8 mouse cellular contexts compared by ENCODE assay signal in the genomic region with DNA sequence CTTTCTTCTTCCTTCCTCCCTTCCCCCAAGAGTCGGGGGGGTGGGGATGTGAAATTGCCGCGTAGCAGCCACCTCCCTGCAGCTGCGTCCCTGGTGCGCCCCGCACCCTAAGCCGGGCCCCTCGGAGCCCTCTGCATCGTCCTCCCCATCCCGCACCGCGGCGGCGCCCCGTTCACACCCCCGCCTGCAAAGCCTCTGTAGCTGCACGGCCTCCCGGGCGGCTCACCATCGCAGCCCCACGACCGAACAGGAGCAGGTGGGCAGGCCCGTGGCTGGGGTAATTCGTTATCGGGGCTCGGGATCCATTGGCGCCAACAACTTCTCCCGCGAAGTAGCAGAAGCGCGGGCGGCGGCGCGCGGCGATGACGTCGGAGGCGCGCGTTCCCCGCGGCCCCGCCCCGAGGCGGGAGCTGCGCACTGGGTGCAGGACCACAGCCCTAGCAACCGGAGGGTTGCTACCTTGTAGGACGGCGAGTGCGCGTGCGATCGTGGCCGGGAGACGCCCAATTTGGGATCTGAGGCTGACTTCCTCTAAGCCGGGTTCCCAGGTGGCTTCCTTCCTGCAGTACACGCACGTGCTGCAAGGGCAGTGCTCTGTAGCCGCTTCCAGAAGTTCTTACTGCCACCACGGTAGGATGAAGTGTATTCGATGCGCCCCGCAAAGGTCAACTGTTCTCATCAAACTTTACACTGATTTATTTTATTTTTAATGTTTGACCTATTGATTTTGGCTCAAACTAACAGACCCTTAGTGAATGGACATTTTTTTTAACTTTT. TPM values are rescaled to one million over a fixed set of nuclear protein-coding genes. Genes with fewer than 3 reads are reported as not detected.
DNase-seq lines count a peak whose midpoint lies in the region; ATAC-seq and TF ChIP-seq lines count a peak whose summit lies in the region.

Rfc1 (minus strand) TSS at position 373 of the 777 bp plus-strand sequence.

- peak within 1 kb of the TSS; percentile 91 for H3K9ac ChIP-seq in CH12.LX (ENCODE audit: insufficient read depth, low read depth)
- H3K9ac ChIP-seq in forebrain, embryonic 11.5 days (ENCODE audit: low read length): peak within 1 kb of the TSS; percentile 93
- H3K9ac ChIP-seq in heart, embryonic 16.5 days (ENCODE audit: low read length): peak within 1 kb of the TSS; percentile 97
- H3K9ac ChIP-seq in liver, embryonic 15.5 days: peak within 1 kb of the TSS; percentile 73
- peak within 1 kb of the TSS; percentile 75 for H3K9ac ChIP-seq in neural tube, embryonic 12.5 days

- no peak for TF ChIP-seq EP300 in CH12.LX (IDR thresholded peaks at IDR 0.05; ENCODE audit: low read length)

- no peaks in the 10 kb centered on the region for H3K9me3 ChIP-seq in CH12.LX (replicated peaks; ENCODE audit: low read length)
- H3K9me3 ChIP-seq in forebrain, embryonic 11.5 days (ENCODE audit: control insufficient read depth, low read length): no peaks in the 10 kb centered on the region
- H3K9me3 ChIP-seq in heart, embryonic 16.5 days (replicated peaks; ENCODE audit: control insufficient read depth, low read length): no peaks in the 10 kb centered on the region
- H3K9me3 ChIP-seq in liver, embryonic 15.5 days (replicated peaks): no peaks in the 10 kb centered on the region
- H3K9me3 ChIP-seq in neural tube, embryonic 12.5 days: no peaks in the 10 kb centered on the region

- no peak for TF ChIP-seq CTCF in CH12.LX (conservative IDR thresholded peaks at IDR 0.05 in 1 of 2, IDR thresholded peaks at IDR 0.05 in 1 of 2; ENCODE audit: low read depth in 2 of 2, low read length in 2 of 2)

- in situ Hi-C loops in CH12.LX (cut with MboI; ENCODE audit: low pct_ligation_motif_present, low pct_unique_long_range_greater_than_20kb, low sequenced_read_pairs): no loop called here

- peak; percentile 94 for DNase-seq in CH12.LX (ENCODE audit: extremely low read depth)
- peak; percentile 79 for DNase-seq in c-Kit-positive CD71-positive TER-119-negative erythroid progenitor cells, embryonic 14.5 days (ENCODE audit: low read depth)
- peak; percentile 94 for DNase-seq in forebrain, embryonic 11.5 days (ENCODE audit: low spot score)
- peak; percentile 86 to 92 for DNase-seq in kidney, postnatal 36 days
- DNase-seq in telencephalon, adult 2 months (ENCODE audit: low read depth, low spot score): peak; percentile 83

- no peak for TF ChIP-seq RAD21 in CH12.LX (IDR thresholded peaks at IDR 0.05; ENCODE audit: low read depth, low read length)

- peak within 1 kb of the TSS; percentile 91 to 97 (median 94) for H3K4me3 ChIP-seq in CH12.LX (replicated peaks in 1 of 3; ENCODE audit: low read depth in 2 of 3, low read length in 2 of 3, poor library complexity in 1 of 3)
- peak within 1 kb of the TSS; percentile 88 for H3K4me3 ChIP-seq in forebrain, embryonic 11.5 days (ENCODE audit: low read depth, low read length)
- peak within 1 kb of the TSS; percentile 100 for H3K4me3 ChIP-seq in heart, embryonic 16.5 days (ENCODE audit: low read length)
- H3K4me3 ChIP-seq in liver, embryonic 15.5 days (replicated peaks): peak within 1 kb of the TSS; percentile 75
- peak within 1 kb of the TSS; percentile 92 for H3K4me3 ChIP-seq in neural tube, embryonic 12.5 days

- ATAC-seq in forebrain, embryonic 11.5 days (replicated peaks; ENCODE audit: low FRiP score): peak; percentile 98
- peak; percentile 96 for ATAC-seq in heart, embryonic 16.5 days (replicated peaks; ENCODE audit: extremely low read depth, insufficient read depth, low FRiP score)
- peak; percentile 94 for ATAC-seq in liver, embryonic 15.5 days (ENCODE audit: insufficient read depth)
- peak; percentile 98 for ATAC-seq in neural tube, embryonic 12.5 days (ENCODE audit: low FRiP score, low read depth)

- peaks cover 2 to 32% of the 10 kb centered on the region in 2 experiments; a peak in 3 of 4 replicates for H3K4me1 ChIP-seq in CH12.LX (ENCODE audit: control insufficient read depth in 1 of 2, insufficient read depth in 2 of 2)
- H3K4me1 ChIP-seq in forebrain, embryonic 11.5 days (replicated peaks; ENCODE audit: control insufficient read depth, insufficient read depth, low read length): 0 out of 2 replicates have a peak, but pooled peaks cover 2% of the 10 kb centered on the region
- 0 out of 2 replicates have a peak, but pooled peaks cover 8% of the 10 kb centered on the region for H3K4me1 ChIP-seq in heart, embryonic 16.5 days (ENCODE audit: control insufficient read depth, insufficient read depth, low read length)
- H3K4me1 ChIP-seq in liver, embryonic 15.5 days (replicated peaks): peaks cover 23% of the 10 kb centered on the region
- H3K4me1 ChIP-seq in neural tube, embryonic 12.5 days: peaks cover 4% of the 10 kb centered on the region; the same call in 1 of the 2 replicates

- dilution Hi-C loops in CH12.LX (cut with MboI; ENCODE audit: extremely low pct_ligation_motif_present, extremely low pct_unique_long_range_greater_than_20kb, low sequenced_read_pairs): no loop called here

- peak within 1 kb of the TSS; percentile 87 for H3K4me2 ChIP-seq in CH12.LX (ENCODE audit: insufficient read depth, low read depth, poor library complexity, severe bottlenecking)
- H3K4me2 ChIP-seq in forebrain, embryonic 11.5 days (ENCODE audit: low read depth, low read length, severe bottlenecking): peak within 1 kb of the TSS; percentile 65
- peak within 1 kb of the TSS; percentile 91 for H3K4me2 ChIP-seq in heart, embryonic 16.5 days (ENCODE audit: low read depth, low read length)
- peak within 1 kb of the TSS; percentile 87 for H3K4me2 ChIP-seq in liver, embryonic 15.5 days
- H3K4me2 ChIP-seq in neural tube, embryonic 12.5 days (replicated peaks): peak within 1 kb of the TSS; percentile 83

- peak within 1 kb of the TSS; percentile 53 for H3K27ac ChIP-seq in CH12.LX (ENCODE audit: insufficient read depth, low read depth)
- H3K27ac ChIP-seq in forebrain, embryonic 11.5 days (ENCODE audit: low read depth, low read length): peak within 1 kb of the TSS; percentile 70; the same call in 1 of the 2 replicates
- peak within 1 kb of the TSS; percentile 90 for H3K27ac ChIP-seq in heart, embryonic 16.5 days (ENCODE audit: low read length)
- H3K27ac ChIP-seq in liver, embryonic 15.5 days (replicated peaks): peak within 1 kb of the TSS; percentile 79
- no peak within 1 kb of the TSS for H3K27ac ChIP-seq in neural tube, embryonic 12.5 days

- H3K36me3 ChIP-seq in CH12.LX (replicated peaks in 1 of 2; ENCODE audit: control insufficient read depth in 1 of 2, insufficient read depth in 1 of 2, low read length in 1 of 2): peaks cover 0 to 23% of the 10 kb centered on the region in 2 experiments
- no peaks in the 10 kb centered on the region for H3K36me3 ChIP-seq in forebrain, embryonic 11.5 days (ENCODE audit: control insufficient read depth, insufficient read depth, low read length)
- H3K36me3 ChIP-seq in heart, embryonic 16.5 days (ENCODE audit: control insufficient read depth, insufficient read depth): peaks cover 4% of the 10 kb centered on the region; the same call in 1 of the 2 replicates
- H3K36me3 ChIP-seq in liver, embryonic 15.5 days (replicated peaks): peaks cover 16% of the 10 kb centered on the region
- peaks cover 5% of the 10 kb centered on the region; the same call in 1 of the 2 replicates for H3K36me3 ChIP-seq in neural tube, embryonic 12.5 days

- peaks cover 29% of the 10 kb centered on the region for H3K79me2 ChIP-seq in CH12.LX (replicated peaks; ENCODE audit: control insufficient read depth, extremely low read depth, insufficient read depth, poor library complexity, severe bottlenecking)

- H3K27me3 ChIP-seq in CH12.LX (replicated peaks): no peaks in the 10 kb centered on the region
- no peaks in the 10 kb centered on the region for H3K27me3 ChIP-seq in forebrain, embryonic 11.5 days (ENCODE audit: control insufficient read depth, insufficient read depth, low read length)
- H3K27me3 ChIP-seq in heart, embryonic 16.5 days (ENCODE audit: control insufficient read depth, insufficient read depth, low read length): no peaks in the 10 kb centered on the region
- H3K27me3 ChIP-seq in liver, embryonic 15.5 days: no peaks in the 10 kb centered on the region
- no peaks in the 10 kb centered on the region for H3K27me3 ChIP-seq in neural tube, embryonic 12.5 days (replicated peaks)

- TF ChIP-seq POLR2A in CH12.LX (IDR thresholded peaks at IDR 0.05; ENCODE audit: low read depth, low read length): peak; percentile 79

- WGBS in forebrain, embryonic 11.5 days: under 1% methylated on average over 58 of the region's 65 CpGs
- under 1% methylated on average over 65 of the region's 65 CpGs for WGBS in heart, embryonic 16.5 days
- under 1% methylated on average over 65 of the region's 65 CpGs for WGBS in liver, embryonic 15.5 days (ENCODE audit: insufficient replicate concordance)
- WGBS in neural tube, embryonic 12.5 days: under 1% methylated on average over 65 of the region's 65 CpGs

TF ChIP-seq in CH12.LX, 34 proteins besides CTCF, POLR2A, EP300 and RAD21 (continues in another document):
- peak; percentile 51; the same call in 1 of the 2 replicates for TF ChIP-seq TCF12 (IDR thresholded peaks at IDR 0.05; ENCODE audit: low read depth, low read length)
- TF ChIP-seq CHD1 (IDR thresholded peaks at IDR 0.05; ENCODE audit: low read depth, low read length): no peak
- 0 out of 2 replicates have a peak, but pooled peaks have one; percentile 32 for TF ChIP-seq IRF4 (IDR thresholded peaks at IDR 0.05; ENCODE audit: low read depth, low read length)
- TF ChIP-seq E2F4 (IDR thresholded peaks at IDR 0.05; ENCODE audit: insufficient replicate concordance, low read depth, low read length): peak; percentile 70; the same call in 1 of the 2 replicates
- TF ChIP-seq HCFC1 (IDR thresholded peaks at IDR 0.05; ENCODE audit: low read depth, low read length): peak; percentile 72
- no peak for TF ChIP-seq USF1 (IDR thresholded peaks at IDR 0.05; ENCODE audit: low read depth, low read length)
- no peak for TF ChIP-seq MAFK (IDR thresholded peaks at IDR 0.05; ENCODE audit: insufficient replicate concordance, low read length)
- TF ChIP-seq MXI1 (IDR thresholded peaks at IDR 0.05; ENCODE audit: low read depth, low read length): peak; percentile 88
- peak; percentile 69 for TF ChIP-seq NELFE (IDR thresholded peaks at IDR 0.05; ENCODE audit: low read depth, low read length)
- no peak for TF ChIP-seq JUND (conservative IDR thresholded peaks at IDR 0.05; ENCODE audit: low read depth, low read length)
- 0 out of 2 replicates have a peak, but pooled peaks have one; percentile 4 for TF ChIP-seq USF2 (conservative IDR thresholded peaks at IDR 0.05; ENCODE audit: low read depth, low read length)
- peak; percentile 98 for TF ChIP-seq BHLHE40 (IDR thresholded peaks at IDR 0.05; ENCODE audit: low read depth, low read length)

RNA-seq across cellular contexts. Expression of gene Rfc1, which starts in this region (rescaled TPM):
- 75.5 and 83.1 TPM in 2 replicates for total RNA-seq in CH12.LX (2012; rRNA removed)
- total RNA-seq in CH12.LX (2014; rRNA removed): 62.4 and 64.9 TPM in 2 replicates
- 80.8 and 108 TPM in 2 replicates for polyA plus RNA-seq in CH12.LX (2012; ENCODE audit: insufficient read length, low read depth)
- 99.7 and 99.9 TPM in 2 replicates for polyA plus RNA-seq in forebrain, embryonic 11.5 days (2014; fragmentation: Nextera tagmentation; extraction: Ambion mirVana)
- polyA plus RNA-seq in heart, embryonic 16.5 days (2015; fragmentation: Nextera tagmentation; extraction: Ambion mirVana): 50.1 and 55.2 TPM in 2 replicates
- 25.7 and 34.8 TPM in 2 replicates for polyA plus RNA-seq in liver, embryonic 15.5 days (2015; fragmentation: Nextera tagmentation; extraction: Ambion mirVana)
- 51.5 and 55.2 TPM in 2 replicates for polyA plus RNA-seq in neural tube, embryonic 12.5 days (2016; fragmentation: Nextera tagmentation; extraction: Ambion mirVana)
